Mouse (Mus musculus) c-Kit-negative CD71-positive TER-119-positive erythroid progenitor cells, embryonic 14.5 days (primary cell): ENCODE measurements around the gene BC017158.

ENCODE experiments used
- DNase-seq: peaks from one replicate; pipeline ENCODE4 v3.0.0-alpha.2; 2013; ENCODE audit warnings: low read depth, low spot score

Gene BC017158

DNA sequence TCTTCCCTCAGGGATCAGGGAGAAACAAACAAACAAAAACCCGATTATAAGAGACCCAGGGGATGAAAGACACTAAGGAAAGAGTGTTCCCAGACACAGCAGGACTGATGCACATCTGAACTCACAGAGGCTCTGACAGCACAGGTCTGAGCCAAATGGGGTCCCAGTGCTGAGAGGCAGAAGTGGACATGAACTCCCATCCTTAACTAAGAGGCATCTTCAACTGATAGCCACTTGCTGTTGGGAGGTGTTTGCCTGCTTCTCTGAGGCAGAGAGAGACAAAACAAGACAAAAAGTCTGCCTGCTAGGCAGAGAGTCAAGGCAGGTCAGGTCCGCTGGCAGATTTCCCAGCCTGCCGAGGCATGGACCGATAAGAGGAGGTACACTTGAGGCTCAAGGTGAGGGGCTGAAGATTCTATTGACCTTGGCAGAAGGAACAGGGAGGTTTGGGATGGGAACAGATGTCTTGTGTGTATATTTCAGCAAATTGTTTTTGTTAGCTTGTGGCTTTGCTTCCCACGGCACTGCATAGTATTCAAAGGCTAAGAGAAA lies 41.1 kb downstream of the BC017158 start:
- DNase-seq: no peak

GRCm38 (mm10) chr7:128255757-128256156 lies 42.2 kb downstream of the BC017158 start:
- no peak for DNase-seq

- DNase-seq: no peak
Measured at GRCm38 (mm10) chr7:128254978-128255377, 43.0 kb downstream of the BC017158 start.

GRCm38 (mm10) chr7:128252609-128253008 lies 45.4 kb downstream of the BC017158 start:
- no peak for DNase-seq

DNA sequence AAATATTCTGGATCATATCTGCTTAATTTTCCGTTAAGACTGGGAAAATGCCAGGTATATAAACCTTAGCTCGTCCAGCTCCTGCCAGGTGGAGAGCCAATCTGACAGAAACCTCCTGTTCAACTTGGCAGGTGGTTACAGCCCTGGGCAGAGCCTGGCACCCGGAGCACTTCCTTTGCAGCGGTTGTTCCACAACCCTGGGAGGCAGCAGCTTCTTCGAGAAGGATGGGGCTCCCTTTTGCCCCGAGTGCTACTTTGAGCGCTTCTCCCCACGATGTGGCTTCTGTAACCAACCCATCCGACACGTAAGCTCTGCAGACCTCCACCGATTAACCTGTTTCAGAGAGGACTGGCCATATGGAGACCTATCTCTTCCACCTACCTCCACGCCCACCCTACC lies 46.0 kb downstream of the BC017158 start:
- no peak for DNase-seq

DNA sequence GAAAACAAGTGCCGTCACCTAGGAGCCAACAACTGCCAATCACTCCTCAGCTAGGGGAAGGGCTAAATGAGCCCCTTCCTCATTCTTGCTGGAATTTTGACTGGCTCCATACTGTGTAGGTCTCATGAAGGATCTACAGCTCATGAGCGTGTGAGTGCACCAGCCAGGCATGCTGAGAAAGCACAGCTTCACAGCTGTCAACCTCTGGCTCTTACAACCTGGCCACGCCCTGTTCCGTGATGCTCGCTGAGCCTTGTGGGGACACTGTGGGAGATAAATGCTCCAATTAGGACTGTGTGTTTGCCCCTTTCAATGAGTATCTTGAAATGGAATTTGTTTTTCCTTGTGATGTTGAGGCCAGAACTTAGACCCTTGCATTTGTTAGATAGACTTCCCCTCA lies 48.0 kb downstream of the BC017158 start:
- no peak for DNase-seq

DNA sequence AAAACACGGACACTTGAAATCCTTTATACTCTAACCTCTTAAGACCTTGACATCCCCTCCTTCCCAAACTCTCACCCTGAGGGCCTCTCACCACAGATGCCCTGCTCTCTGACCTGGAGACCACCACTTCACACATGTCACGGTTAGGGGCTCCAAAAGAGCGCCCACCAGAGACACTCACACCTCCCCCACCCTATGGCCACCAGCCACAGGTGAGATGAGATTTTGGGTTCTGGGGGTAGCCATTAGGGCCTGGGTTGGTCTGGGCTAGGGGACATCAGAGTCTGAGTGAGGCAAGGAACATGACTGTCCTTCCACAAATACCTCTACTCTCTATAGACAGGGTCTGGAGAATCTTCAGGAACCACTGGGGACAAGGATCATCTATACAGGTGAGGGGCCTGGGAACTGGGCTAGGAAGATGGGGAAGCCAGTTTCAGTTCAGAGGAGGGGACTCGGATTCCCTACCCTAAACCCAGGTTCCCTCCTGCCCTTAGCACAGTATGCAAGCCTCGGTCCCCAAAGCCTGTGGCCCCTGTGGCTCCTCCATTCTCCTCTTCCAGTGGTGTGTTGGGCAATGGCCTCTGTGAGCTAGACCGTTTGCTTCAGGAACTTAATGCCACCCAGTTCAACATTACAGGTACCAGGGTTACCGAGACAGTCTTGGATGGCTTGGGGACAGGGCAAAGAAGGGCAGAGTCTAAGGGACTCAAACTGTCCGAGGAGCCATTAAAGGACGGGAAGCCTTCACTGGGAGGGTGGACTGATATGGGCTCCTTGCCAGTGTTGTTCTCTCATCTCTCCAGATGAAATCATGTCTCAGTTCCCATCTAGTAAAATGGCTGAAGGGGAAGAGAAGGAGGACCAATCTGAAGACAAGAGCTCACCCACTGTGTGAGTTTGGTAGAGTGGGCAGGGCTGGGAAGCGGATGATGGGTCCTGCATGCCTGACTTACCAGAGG lies 49.6 kb downstream of the BC017158 start:
- no peak for DNase-seq

GRCm38 (mm10) chr7:128247443-128247842 lies 50.5 kb downstream of the BC017158 start:
- DNase-seq: peak; percentile 92

DNA sequence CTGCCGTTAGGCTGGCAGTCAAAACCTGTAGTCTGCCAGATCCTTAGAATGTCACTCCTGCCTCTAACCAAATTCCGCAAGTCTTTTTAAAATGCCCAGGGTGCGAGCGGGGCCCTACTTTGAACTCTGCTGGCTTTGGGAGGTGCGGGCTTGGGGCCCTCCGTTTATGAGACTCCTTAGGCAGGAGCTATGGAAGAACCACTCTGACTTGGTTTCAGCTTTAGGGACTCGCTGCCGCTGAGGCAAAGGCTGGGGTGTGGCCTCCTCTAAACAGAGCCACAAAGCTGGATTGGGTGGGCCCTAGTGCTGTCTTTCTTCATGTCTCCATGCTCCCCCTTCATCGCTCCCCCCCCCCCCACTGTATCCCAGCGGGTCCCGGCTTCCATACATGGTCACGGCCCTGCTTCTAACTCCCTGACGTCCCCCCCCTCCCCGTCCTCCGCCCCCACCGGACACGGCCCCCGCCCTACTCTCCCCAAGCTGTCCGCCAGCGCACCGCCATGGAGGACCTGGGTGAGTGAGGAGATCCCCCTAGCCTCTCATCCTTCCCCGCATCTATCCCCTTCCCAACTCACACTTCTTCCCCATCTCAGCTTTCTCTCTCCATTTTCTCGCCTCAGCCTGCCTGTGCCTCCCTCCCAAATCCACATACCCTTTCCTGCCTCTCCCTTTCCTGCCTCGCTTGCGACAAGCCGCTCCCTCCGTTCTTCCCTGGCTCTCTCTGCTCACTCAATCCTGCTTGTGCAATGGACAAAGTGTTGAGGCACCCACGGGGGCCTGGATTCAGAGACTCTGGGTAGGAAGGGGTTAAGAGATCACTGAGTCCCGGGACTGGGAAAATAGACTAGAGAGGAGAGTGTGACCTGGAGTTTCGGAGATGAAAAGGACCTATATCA lies 51.2 kb downstream of the BC017158 start, which contains the start of gene Tgfb1i1:
Tgfb1i1 (plus strand) TSS at position 317 of the 896 bp plus-strand sequence.
- no peak for DNase-seq

DNA sequence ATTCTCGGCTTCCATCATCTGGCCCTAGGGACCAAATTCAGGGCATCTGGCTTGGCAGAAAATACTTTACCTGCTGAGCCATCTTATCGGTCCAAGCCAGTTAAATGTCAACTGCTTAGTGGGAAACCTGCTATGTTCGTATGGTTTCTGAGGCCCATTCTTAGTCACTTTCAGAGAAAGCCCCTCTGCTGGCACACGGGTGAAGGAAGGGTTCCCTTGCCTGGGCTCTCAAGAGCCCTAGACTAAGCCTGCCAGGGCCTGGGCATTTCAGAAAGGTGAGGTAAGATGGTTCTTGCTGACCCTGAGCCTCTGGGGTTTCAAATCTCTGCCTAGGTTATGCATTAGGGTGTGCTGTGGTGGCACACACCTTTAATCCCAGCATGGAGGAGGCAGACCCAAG lies 52.4 kb downstream of the BC017158 start:
- DNase-seq: no peak

DNA sequence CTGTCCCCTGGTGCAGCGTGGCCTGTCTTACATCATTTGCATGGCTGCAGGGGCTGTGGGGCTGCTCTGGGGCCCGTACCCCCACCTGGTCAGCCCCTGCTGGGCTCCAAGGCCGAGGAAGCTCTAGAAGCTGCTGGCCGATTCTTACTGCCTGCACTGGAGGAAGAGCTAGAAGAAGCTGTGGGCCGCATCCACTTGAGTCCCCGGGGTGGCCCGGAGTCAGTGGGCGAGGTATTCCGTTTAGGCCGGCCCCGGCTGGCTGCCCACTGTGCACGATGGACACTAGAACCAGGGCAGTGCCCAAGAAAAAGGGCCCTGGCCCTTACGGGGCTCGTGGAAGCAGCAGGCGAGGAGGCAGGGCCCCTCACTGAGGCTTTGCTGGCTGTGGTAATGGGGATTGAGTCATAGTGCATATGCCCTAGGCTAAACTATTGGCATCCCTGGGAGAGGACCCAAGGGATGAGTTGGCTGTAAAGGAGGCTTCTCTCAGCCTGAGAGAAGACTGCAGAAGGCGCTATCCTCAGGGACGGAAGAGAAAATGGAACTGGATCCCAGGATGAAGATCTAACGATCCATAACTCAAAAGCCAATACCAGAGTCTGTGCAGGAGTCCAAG lies 53.5 kb downstream of the BC017158 start:
- no peak for DNase-seq

DNA sequence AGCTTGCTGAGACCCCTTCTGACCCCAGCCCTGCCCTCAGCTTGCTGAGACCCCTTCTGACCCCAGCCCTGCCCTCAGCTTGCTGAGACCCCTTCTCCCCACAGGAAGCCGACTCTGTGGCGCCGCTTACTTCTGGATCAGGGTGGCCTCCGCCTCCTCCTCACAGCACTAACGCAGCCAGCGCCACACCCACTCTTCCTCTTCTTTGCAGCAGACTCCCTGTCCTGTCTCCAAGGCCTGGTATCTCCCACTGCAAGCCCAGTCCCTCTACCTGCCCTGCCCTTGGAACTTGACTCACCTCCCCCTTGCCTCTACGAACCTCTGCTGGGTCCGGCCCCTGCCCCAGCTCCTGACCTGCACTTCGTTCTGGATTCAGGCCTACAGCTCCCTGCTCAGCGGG lies 54.0 kb downstream of the BC017158 start:
- no peak for DNase-seq

GRCm38 (mm10) chr7:128242331-128242730 lies 55.6 kb downstream of the BC017158 start:
- DNase-seq: no peak

- DNase-seq: no peak
Measured at GRCm38 (mm10) chr7:128240131-128240784, 57.7 kb downstream of the BC017158 start.

- peak; percentile 67 for DNase-seq
Measured at GRCm38 (mm10) chr7:128238991-128239390, 59.0 kb downstream of the BC017158 start.

DNA sequence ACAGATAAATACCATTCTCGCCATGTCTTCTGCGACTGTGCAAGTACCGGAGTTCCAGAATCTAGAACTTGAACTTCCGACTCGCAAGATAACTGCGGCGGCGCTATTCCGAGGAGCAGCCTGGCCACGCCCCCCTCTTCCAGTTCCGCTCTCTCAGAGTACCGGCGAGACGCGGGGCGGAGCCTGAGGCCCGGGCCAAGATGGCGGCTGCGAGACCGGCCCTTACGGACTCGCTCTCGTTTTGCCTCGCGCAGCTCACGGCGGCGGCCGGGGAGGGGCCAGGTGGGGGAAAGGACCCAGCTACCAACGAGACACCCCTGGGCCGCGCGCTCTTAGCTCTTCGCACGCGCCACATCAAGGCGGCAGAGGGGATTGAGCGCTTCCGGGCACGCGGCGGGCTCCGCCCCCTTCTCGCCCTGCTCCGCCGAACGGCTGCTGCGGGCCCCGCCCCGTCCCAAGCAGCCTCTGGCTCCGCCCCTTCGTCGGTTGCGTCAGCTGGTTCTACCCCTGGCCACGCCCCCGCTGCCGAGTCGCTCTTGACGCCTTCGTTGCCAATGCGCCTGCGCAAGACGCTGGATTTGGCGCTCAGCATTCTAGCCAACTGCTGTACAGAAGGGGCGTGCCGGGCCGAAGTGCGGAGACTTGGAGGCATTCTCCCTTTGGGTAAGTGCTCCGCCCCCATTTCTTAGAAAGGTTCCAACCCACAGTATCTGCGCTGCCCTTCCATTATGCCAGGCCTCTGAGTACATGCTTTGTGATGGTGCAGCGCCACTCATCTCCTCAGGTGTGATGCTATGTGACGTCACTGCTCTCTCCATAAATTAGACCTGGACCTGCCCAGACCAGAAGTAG lies 59.8 kb downstream of the BC017158 start, which contains the start of gene 9130023H24Rik:
9130023H24Rik (minus strand) TSS at position 105 of the 852 bp plus-strand sequence.
- peak; percentile 100 for DNase-seq

DNA sequence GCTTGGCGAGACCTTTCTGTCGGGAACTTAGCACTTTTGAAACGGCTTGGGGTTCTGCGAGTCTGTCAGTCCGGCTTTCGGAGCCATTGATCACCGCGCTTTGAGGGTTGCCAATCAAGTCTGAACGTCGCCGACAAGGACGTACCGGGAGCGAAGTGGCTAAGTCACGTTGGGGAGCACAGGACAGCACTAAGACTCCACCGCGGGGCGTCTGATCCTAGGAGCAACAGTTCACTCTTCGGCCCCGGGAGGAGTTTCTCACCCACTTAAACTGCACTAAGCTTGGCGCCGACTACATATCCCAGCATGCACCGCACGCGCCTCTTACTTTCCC lies 60.4 kb downstream of the BC017158 start:
- no peak for DNase-seq

GRCm38 (mm10) chr7:128236856-128237592 lies 60.9 kb downstream of the BC017158 start, which contains the start of gene Armc5:
TSS of gene Armc5 (plus strand) at chr7:128237342.
- peak; percentile 67 for DNase-seq

- no peak for DNase-seq
Measured at GRCm38 (mm10) chr7:128236426-128236825, 61.5 kb downstream of the BC017158 start.
